Mouse (Mus musculus) lung, postnatal 0 days (tissue): ENCODE measurements around the gene Basp1. TPM values are rescaled to one million over a fixed set of nuclear protein-coding genes. Genes with fewer than 3 reads are reported as not detected.

ENCODE experiments used
- ATAC-seq: fragments of 200-750 bp; cut with Nextera tagmentation; 2 replicates; pipeline ENCODE4 v1.8.0; 2017; ENCODE audit warnings: moderate library complexity
- DNase-seq: peaks from one replicate; pipeline ENCODE4 v3.0.0-alpha.2; 2016; ENCODE audit warnings: low spot score
- H3K27ac ChIP-seq: fragments of 300-500 bp; sonication (generic); 2 replicates; pipeline ENCODE4 v1.5.1; 2014; ENCODE audit warnings: antibody characterized with exemption, mild to moderate bottlenecking, low read length, mixed read lengths
- H3K27me3 ChIP-seq: fragments of 300-500 bp; sonication (generic); replicated peaks from 2 replicates; pipeline ENCODE4 v1.6.1; 2014; ENCODE audit warnings: low read length, mixed read lengths; ENCODE audit not compliant: insufficient read depth
- H3K36me3 ChIP-seq: fragments of 300-500 bp; sonication (generic); 2 replicates; pipeline ENCODE4 v1.6.1; 2014; ENCODE audit warnings: low read length, mixed read lengths; ENCODE audit not compliant: insufficient read depth
- H3K4me1 ChIP-seq: fragments of 300-500 bp; sonication (generic); 2 replicates; pipeline ENCODE4 v1.6.1; 2014; ENCODE audit warnings: antibody characterized with exemption, low read depth, low read length, mixed read lengths; ENCODE audit not compliant: insufficient read depth
- H3K4me2 ChIP-seq: fragments of 300-500 bp; sonication (generic); replicated peaks from 2 replicates; pipeline ENCODE4 v1.6.1; 2014; ENCODE audit warnings: low read depth, mild to moderate bottlenecking, low read length, moderate library complexity, mixed read lengths
- H3K4me3 ChIP-seq: fragments of 300-500 bp; sonication (generic); 2 replicates; pipeline ENCODE4 v1.5.1; 2014; ENCODE audit warnings: low read depth, low read length
- H3K9ac ChIP-seq: fragments of 300-500 bp; sonication (generic); replicated peaks from 2 replicates; pipeline ENCODE4 v1.6.1; 2014; ENCODE audit warnings: low read depth, mild to moderate bottlenecking
- H3K9me3 ChIP-seq: fragments of 300-500 bp; sonication (generic); 2 replicates; pipeline ENCODE4 v1.6.1; 2016; ENCODE audit warnings: low read length, mixed read lengths
- CTCF ChIP-seq: IDR thresholded peaks from 2 replicates; pipeline ENCODE4 v1.5.1; 2016; ENCODE audit warnings: antibody characterized with exemption, mild to moderate bottlenecking
- EP300 ChIP-seq: IDR thresholded peaks from 2 replicates; pipeline ENCODE4 v1.6.1; 2016; ENCODE audit warnings: antibody characterized with exemption, mild to moderate bottlenecking, control low read depth
- WGBS: fragments of 180-500 bp; shearing (Covaris S2); extraction: QIAGEN DNeasy Blood & Tissue Kit; methylation state at CpG from one replicate; pipeline ENCODE4 v1.1.7; 2014; 5-methylcytosine and 5-hydroxymethylcytosine counted together
- polyA plus RNA-seq: library from polyadenylated mRNA; unstranded; fragments of >200 nt; fragmentation: Nextera tagmentation; extraction: Ambion mirVana; gene quantifications from 2 replicates; pipeline ENCODE4 v1.2.1, GENCODE M21; 2015

Gene Basp1
- polyA plus RNA-seq, 1 experiment from 2014 or later, result 7.1 TPM

GRCm38 (mm10) chr15:25443140-25443790 is 29.7 kb upstream of the Basp1 start:
- H3K4me2 ChIP-seq, result no peak overlapping the region
- no peak for ATAC-seq
- no peaks in the 10 kb centered on the region for H3K36me3 ChIP-seq
- TF ChIP-seq CTCF (no peak), EP300 (no peak)
- H3K9me3 ChIP-seq, result no peaks in the 10 kb centered on the region
- no peak for DNase-seq
- no peak overlapping the region for H3K27ac ChIP-seq
- peaks cover 3% of the 10 kb centered on the region; the same call in 1 of the 2 replicates for H3K4me1 ChIP-seq
- no peaks in the 10 kb centered on the region for H3K27me3 ChIP-seq
- no peak overlapping the region for H3K4me3 ChIP-seq
- H3K9ac ChIP-seq, result no peak overlapping the region
- 84% methylated on average over 8 of the region's 8 CpGs for WGBS

- 91% methylated on average over 9 of the region's 9 CpGs for WGBS
- no peak for DNase-seq
- Histone ChIP-seq H3K27ac (no peak overlapping the region), H3K9me3 (no peaks in the 10 kb centered on the region), H3K27me3 (no peaks in the 10 kb centered on the region), H3K36me3 (no peaks in the 10 kb centered on the region), H3K4me1 (peaks cover 3% of the 10 kb centered on the region; the same call in 1 of the 2 replicates), H3K4me2 (no peak overlapping the region), H3K4me3 (no peak overlapping the region), H3K9ac (no peak overlapping the region)
- TF ChIP-seq EP300, result no peak
- TF ChIP-seq CTCF, result no peak
- ATAC-seq, result no peak
Measured at GRCm38 (mm10) chr15:25441868-25442185, 28.3 kb upstream of the Basp1 start.

- H3K4me1 ChIP-seq, result peaks cover 3% of the 10 kb centered on the region; the same call in 1 of the 2 replicates
- 13% methylated on average over 24 of the region's 24 CpGs for WGBS
- no peaks in the 10 kb centered on the region for H3K27me3 ChIP-seq
- peak overlapping the region; percentile 49 for H3K4me2 ChIP-seq
- peak; percentile 88 for DNase-seq
- no peaks in the 10 kb centered on the region for H3K36me3 ChIP-seq
- H3K27ac ChIP-seq, result no peak overlapping the region
- no peaks in the 10 kb centered on the region for H3K9me3 ChIP-seq
- peak; percentile 52 for ATAC-seq
- H3K4me3 ChIP-seq, result no peak overlapping the region
- TF ChIP-seq CTCF (peak; percentile 71), EP300 (no peak)
- H3K9ac ChIP-seq, result no peak overlapping the region
Measured at GRCm38 (mm10) chr15:25440991-25441867, 27.7 kb upstream of the Basp1 start.

DNA sequence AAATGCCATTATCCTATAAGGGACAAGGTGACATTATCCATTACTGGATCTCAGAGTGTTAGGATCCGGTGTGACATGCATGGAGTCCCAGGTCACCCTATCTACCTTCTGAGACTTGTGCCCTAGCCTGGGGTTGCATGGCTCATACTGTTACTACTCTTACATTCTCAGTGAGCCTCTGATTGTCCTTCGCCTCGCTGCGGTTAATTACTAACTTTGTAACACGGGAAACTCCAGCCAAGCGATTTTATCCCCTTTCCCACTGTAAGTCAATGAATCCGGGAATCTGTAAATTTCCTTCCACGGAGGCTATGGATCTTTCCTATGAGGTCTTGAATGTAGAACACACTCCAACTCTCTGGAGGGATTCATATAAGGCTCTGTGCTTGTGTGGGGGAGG is 26.8 kb upstream of the Basp1 start:
- ATAC-seq (no peak), DNase-seq (no peak)
- Histone ChIP-seq H3K4me1 (peaks cover under 1% of the 10 kb centered on the region; the same call in 1 of the 2 replicates), H3K27ac (no peak overlapping the region), H3K27me3 (no peaks in the 10 kb centered on the region), H3K36me3 (no peaks in the 10 kb centered on the region), H3K9ac (no peak overlapping the region), H3K4me2 (no peak overlapping the region), H3K4me3 (no peak overlapping the region), H3K9me3 (no peaks in the 10 kb centered on the region)
- TF ChIP-seq EP300, result no peak
- WGBS, result 77% methylated on average over 8 of the region's 8 CpGs

GRCm38 (mm10) chr15:25432341-25432740 is 18.8 kb upstream of the Basp1 start:
- Histone ChIP-seq H3K9ac (no peak overlapping the region), H3K27me3 (no peaks in the 10 kb centered on the region), H3K4me2 (no peak overlapping the region), H3K36me3 (no peaks in the 10 kb centered on the region), H3K4me3 (no peak overlapping the region), H3K27ac (no peak overlapping the region), H3K4me1 (no peaks in the 10 kb centered on the region), H3K9me3 (no peaks in the 10 kb centered on the region)
- ATAC-seq (no peak), DNase-seq (no peak)
- TF ChIP-seq CTCF (no peak), EP300 (no peak)
- WGBS, result 78% methylated on average over 1 of the region's 1 CpGs

GRCm38 (mm10) chr15:25430167-25430566 is 16.6 kb upstream of the Basp1 start:
- Histone ChIP-seq H3K9me3 (no peaks in the 10 kb centered on the region), H3K4me2 (no peak overlapping the region), H3K4me3 (no peak overlapping the region), H3K27ac (no peak overlapping the region), H3K27me3 (no peaks in the 10 kb centered on the region), H3K36me3 (no peaks in the 10 kb centered on the region), H3K9ac (no peak overlapping the region), H3K4me1 (no peaks in the 10 kb centered on the region)
- TF ChIP-seq CTCF, result no peak
- TF ChIP-seq EP300, result no peak
- ATAC-seq (no peak), DNase-seq (no peak)
- 76% methylated on average over 3 of the region's 3 CpGs for WGBS
